Mouse (Mus musculus): Measurements from ENCODE around the gene Bloc1s4. TPM values are rescaled to one million over a fixed set of nuclear protein-coding genes. Genes with fewer than 3 reads are reported as not detected.

Bloc1s4 gene
- polyA plus RNA-seq, 1 experiment from 2014 or later: 31.5 TPM

- Histone ChIP-seq H3K4me2 (ENCODE audit: low read depth, severe bottlenecking) (no peak overlapping the region), H3K4me1 (ENCODE audit: control insufficient read depth, insufficient read depth, low read length) (no peaks in the 10 kb centered on the region), H3K27me3 (ENCODE audit: control insufficient read depth, insufficient read depth, low read length) (no peaks in the 10 kb centered on the region), H3K36me3 (ENCODE audit: control insufficient read depth, insufficient read depth, low read length) (no peaks in the 10 kb centered on the region), H3K4me3 (ENCODE audit: low read depth, low read length) (no peak overlapping the region), H3K9ac (ENCODE audit: low read length) (no peak overlapping the region), H3K9me3 (ENCODE audit: control insufficient read depth, low read length) (no peaks in the 10 kb centered on the region), H3K27ac (replicated peaks; ENCODE audit: low read depth, low read length) (no peak overlapping the region)
- no peak for DNase-seq (ENCODE audit: low spot score)
- ATAC-seq (ENCODE audit: insufficient number of reproducible peaks, low FRiP score, low TSS enrichment, low read depth): no peak
- 88% methylated on average over 3 of the region's 3 CpGs for WGBS
These were observed 28.8 kb downstream of the Bloc1s4 start for GRCm38 (mm10) chr5:36719601-36720000.

DNA sequence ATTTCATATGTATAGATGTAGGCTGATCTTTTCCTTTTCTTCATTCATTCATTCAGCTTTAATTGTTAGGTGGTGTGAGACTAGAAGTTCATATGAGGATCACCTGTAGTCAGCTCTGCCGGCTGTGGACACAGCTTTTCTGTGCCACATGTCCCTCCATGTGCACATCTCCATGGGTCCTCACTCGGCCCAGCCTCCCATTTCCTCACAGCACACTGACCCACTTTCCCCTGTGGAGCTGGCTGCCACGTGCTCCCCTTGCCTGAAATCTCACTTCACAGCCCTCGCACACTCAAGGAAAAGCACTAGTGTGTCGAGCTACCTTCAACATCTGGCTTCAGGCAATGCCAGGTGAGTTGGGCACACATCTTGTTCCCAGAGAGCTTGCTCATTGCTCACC, 29.3 kb downstream of the Bloc1s4 start:
- WGBS: 77% methylated on average over 5 of the region's 5 CpGs

GRCm38 (mm10) chr5:36717889-36718288, 30.6 kb downstream of the Bloc1s4 start:
- H3K9me3 ChIP-seq (ENCODE audit: control insufficient read depth, low read length): no peaks in the 10 kb centered on the region
- H3K4me1 ChIP-seq (ENCODE audit: control insufficient read depth, insufficient read depth, low read length): peaks cover 3% of the 10 kb centered on the region; the same call in 1 of the 2 replicates
- no peak overlapping the region for H3K9ac ChIP-seq (ENCODE audit: low read length)
- H3K36me3 ChIP-seq (ENCODE audit: control insufficient read depth, insufficient read depth, low read length): no peaks in the 10 kb centered on the region
- H3K27me3 ChIP-seq (ENCODE audit: control insufficient read depth, insufficient read depth, low read length): no peaks in the 10 kb centered on the region
- 72% methylated on average over 3 of the region's 3 CpGs for WGBS
- H3K27ac ChIP-seq (replicated peaks; ENCODE audit: low read depth, low read length): no peak overlapping the region
- H3K4me2 ChIP-seq (ENCODE audit: low read depth, severe bottlenecking): no peak overlapping the region
- no peak overlapping the region for H3K4me3 ChIP-seq (ENCODE audit: low read depth, low read length)
- ATAC-seq (ENCODE audit: insufficient number of reproducible peaks, low FRiP score, low TSS enrichment, low read depth) (no peak), DNase-seq (ENCODE audit: low spot score) (no peak)

More for the DNA sequence above, 29.3 kb downstream of the Bloc1s4 start:
- no peak for DNase-seq (ENCODE audit: low spot score)
- Histone ChIP-seq H3K9ac (ENCODE audit: low read length) (no peak overlapping the region), H3K9me3 (ENCODE audit: control insufficient read depth, low read length) (no peaks in the 10 kb centered on the region), H3K4me3 (ENCODE audit: low read depth, low read length) (no peak overlapping the region), H3K4me1 (ENCODE audit: control insufficient read depth, insufficient read depth, low read length) (no peaks in the 10 kb centered on the region), H3K27ac (replicated peaks; ENCODE audit: low read depth, low read length) (no peak overlapping the region), H3K4me2 (ENCODE audit: low read depth, severe bottlenecking) (no peak overlapping the region), H3K36me3 (ENCODE audit: control insufficient read depth, insufficient read depth, low read length) (no peaks in the 10 kb centered on the region), H3K27me3 (ENCODE audit: control insufficient read depth, insufficient read depth, low read length) (no peaks in the 10 kb centered on the region)
- no peak for ATAC-seq (ENCODE audit: insufficient number of reproducible peaks, low FRiP score, low TSS enrichment, low read depth)

DNA sequence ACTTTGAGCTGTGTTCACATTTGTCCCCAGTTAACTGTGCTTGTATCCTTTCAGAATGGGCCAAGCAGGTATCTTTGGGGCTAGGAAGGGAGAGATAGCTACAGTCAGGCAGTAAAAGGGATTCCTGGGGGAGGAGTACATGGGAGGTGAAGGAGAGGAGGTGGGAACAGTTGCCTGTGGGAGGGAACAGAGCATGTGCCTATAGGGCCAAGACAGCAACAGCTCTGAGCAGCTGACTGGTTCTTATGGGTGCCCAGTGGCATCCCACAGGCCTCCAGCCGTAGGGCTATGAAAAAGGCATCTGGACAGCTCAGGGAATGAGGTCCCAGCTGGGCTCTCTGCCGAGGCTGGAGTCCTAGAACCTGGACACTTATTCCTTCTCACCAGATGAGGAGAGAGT, 31.6 kb downstream of the Bloc1s4 start:
- H3K9me3 ChIP-seq (ENCODE audit: control insufficient read depth, low read length): no peaks in the 10 kb centered on the region
- DNase-seq (ENCODE audit: low spot score) (no peak), ATAC-seq (ENCODE audit: insufficient number of reproducible peaks, low FRiP score, low TSS enrichment, low read depth) (no peak)
- H3K36me3 ChIP-seq (ENCODE audit: control insufficient read depth, insufficient read depth, low read length): no peaks in the 10 kb centered on the region
- H3K9ac ChIP-seq (ENCODE audit: low read length): no peak overlapping the region
- H3K4me1 ChIP-seq (ENCODE audit: control insufficient read depth, insufficient read depth, low read length): peaks cover 8% of the 10 kb centered on the region; the same call in 1 of the 2 replicates
- no peak overlapping the region for H3K4me3 ChIP-seq (ENCODE audit: low read depth, low read length)
- no peaks in the 10 kb centered on the region; the same call in 1 of the 2 replicates for H3K27me3 ChIP-seq (ENCODE audit: control insufficient read depth, insufficient read depth, low read length)
- no peak overlapping the region for H3K27ac ChIP-seq (replicated peaks; ENCODE audit: low read depth, low read length)
- no peak overlapping the region for H3K4me2 ChIP-seq (ENCODE audit: low read depth, severe bottlenecking)
- WGBS: 59% methylated on average over 2 of the region's 2 CpGs

GRCm38 (mm10) chr5:36714832-36715231, 33.6 kb downstream of the Bloc1s4 start:
- ATAC-seq (ENCODE audit: insufficient number of reproducible peaks, low FRiP score, low TSS enrichment, low read depth) (no peak), DNase-seq (ENCODE audit: low spot score) (no peak)
- Histone ChIP-seq H3K27me3 (ENCODE audit: control insufficient read depth, insufficient read depth, low read length) (no peaks in the 10 kb centered on the region; the same call in 1 of the 2 replicates), H3K36me3 (ENCODE audit: control insufficient read depth, insufficient read depth, low read length) (no peaks in the 10 kb centered on the region), H3K4me3 (ENCODE audit: low read depth, low read length) (no peak overlapping the region), H3K9me3 (ENCODE audit: control insufficient read depth, low read length) (no peaks in the 10 kb centered on the region), H3K4me2 (ENCODE audit: low read depth, severe bottlenecking) (no peak overlapping the region), H3K9ac (ENCODE audit: low read length) (no peak overlapping the region), H3K4me1 (ENCODE audit: control insufficient read depth, insufficient read depth, low read length) (peaks cover 8% of the 10 kb centered on the region; the same call in 1 of the 2 replicates), H3K27ac (replicated peaks; ENCODE audit: low read depth, low read length) (no peak overlapping the region)
- WGBS: 76% methylated on average over 3 of the region's 3 CpGs

GRCm38 (mm10) chr5:36713693-36714092, 34.8 kb downstream of the Bloc1s4 start:
- no peak overlapping the region for H3K4me3 ChIP-seq (ENCODE audit: low read depth, low read length)
- 83% methylated on average over 6 of the region's 6 CpGs for WGBS
- H3K36me3 ChIP-seq (ENCODE audit: control insufficient read depth, insufficient read depth, low read length): no peaks in the 10 kb centered on the region
- no peak overlapping the region for H3K27ac ChIP-seq (replicated peaks; ENCODE audit: low read depth, low read length)
- H3K4me1 ChIP-seq (ENCODE audit: control insufficient read depth, insufficient read depth, low read length): peaks cover 8% of the 10 kb centered on the region; the same call in 1 of the 2 replicates
- H3K9ac ChIP-seq (ENCODE audit: low read length): no peak overlapping the region
- no peak overlapping the region for H3K4me2 ChIP-seq (ENCODE audit: low read depth, severe bottlenecking)
- no peaks in the 10 kb centered on the region; the same call in 1 of the 2 replicates for H3K27me3 ChIP-seq (ENCODE audit: control insufficient read depth, insufficient read depth, low read length)
- DNase-seq (ENCODE audit: low spot score): no peak
- ATAC-seq (ENCODE audit: insufficient number of reproducible peaks, low FRiP score, low TSS enrichment, low read depth): no peak
- no peaks in the 10 kb centered on the region for H3K9me3 ChIP-seq (ENCODE audit: control insufficient read depth, low read length)

DNA sequence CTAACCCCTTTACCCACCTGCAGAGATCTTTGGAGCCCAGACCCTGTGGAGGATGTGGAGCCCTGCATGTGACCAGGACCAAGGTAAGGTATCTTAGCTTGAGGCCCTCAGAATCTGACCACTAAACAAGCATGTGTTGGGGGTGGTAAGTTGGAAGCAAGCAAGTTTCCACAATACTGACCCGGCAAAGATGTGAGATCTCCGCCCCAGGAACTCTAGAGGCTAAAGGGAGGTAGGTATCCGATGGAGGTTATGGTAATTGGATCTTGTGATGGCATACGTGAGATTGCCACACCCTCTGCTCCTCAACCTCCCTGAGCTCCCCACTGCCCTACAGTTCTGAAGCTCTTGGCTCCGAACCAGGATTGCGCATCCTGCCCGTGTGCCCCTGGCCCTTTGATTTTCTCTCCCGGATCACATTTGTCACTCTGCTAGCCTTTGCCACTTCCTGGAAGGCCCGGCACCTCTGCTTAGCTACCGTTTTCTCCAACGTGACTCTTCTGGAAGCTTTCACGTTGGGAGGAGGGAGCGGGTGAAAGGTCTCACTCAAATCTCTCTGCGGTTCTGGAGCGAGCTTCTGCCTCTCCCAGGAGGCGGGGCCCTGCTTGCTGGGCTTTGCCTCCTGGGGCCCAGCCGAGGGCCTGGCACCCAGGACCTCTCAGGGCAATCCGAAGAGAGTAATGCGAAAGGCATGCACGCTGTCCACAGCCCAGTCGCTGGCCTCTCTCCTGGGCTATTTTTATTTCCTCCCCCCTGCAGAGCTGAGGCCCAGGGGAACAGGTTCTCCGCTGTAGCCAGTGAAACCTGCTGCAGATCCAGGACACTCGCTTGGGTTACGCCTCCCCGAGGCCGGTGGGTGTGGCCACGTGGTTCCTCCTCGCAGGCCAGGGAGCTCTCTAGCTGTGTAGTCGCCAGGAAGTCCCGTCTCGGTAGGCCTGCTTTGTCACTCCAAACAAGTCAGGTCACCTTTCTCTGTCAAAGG, 35.6 kb downstream of the Bloc1s4 start:
- DNase-seq (ENCODE audit: low spot score): peak; percentile 77
- peak overlapping the region; percentile 43; the same call in 1 of the 2 replicates for H3K9ac ChIP-seq (ENCODE audit: low read length)
- peak; percentile 77 for ATAC-seq (ENCODE audit: insufficient number of reproducible peaks, low FRiP score, low TSS enrichment, low read depth)
- H3K27me3 ChIP-seq (ENCODE audit: control insufficient read depth, insufficient read depth, low read length): no peaks in the 10 kb centered on the region; the same call in 1 of the 2 replicates
- no peaks in the 10 kb centered on the region for H3K36me3 ChIP-seq (ENCODE audit: control insufficient read depth, insufficient read depth, low read length)
- peaks cover 8% of the 10 kb centered on the region; the same call in 1 of the 2 replicates for H3K4me1 ChIP-seq (ENCODE audit: control insufficient read depth, insufficient read depth, low read length)
- H3K9me3 ChIP-seq (ENCODE audit: control insufficient read depth, low read length): no peaks in the 10 kb centered on the region
- no peak overlapping the region for H3K27ac ChIP-seq (replicated peaks; ENCODE audit: low read depth, low read length)
- H3K4me2 ChIP-seq (ENCODE audit: low read depth, severe bottlenecking): peak overlapping the region; percentile 46
- 6% methylated on average over 31 of the region's 31 CpGs for WGBS
- H3K4me3 ChIP-seq (ENCODE audit: low read depth, low read length): peak overlapping the region; percentile 22

- H3K4me1 ChIP-seq (ENCODE audit: control insufficient read depth, insufficient read depth, low read length): peaks cover 8% of the 10 kb centered on the region; the same call in 1 of the 2 replicates
- H3K4me2 ChIP-seq (ENCODE audit: low read depth, severe bottlenecking): no peak overlapping the region
- ATAC-seq (ENCODE audit: insufficient number of reproducible peaks, low FRiP score, low TSS enrichment, low read depth) (no peak), DNase-seq (ENCODE audit: low spot score) (no peak)
- 51% methylated on average over 5 of the region's 5 CpGs for WGBS
- H3K9me3 ChIP-seq (ENCODE audit: control insufficient read depth, low read length): no peaks in the 10 kb centered on the region
- no peaks in the 10 kb centered on the region; the same call in 1 of the 2 replicates for H3K27me3 ChIP-seq (ENCODE audit: control insufficient read depth, insufficient read depth, low read length)
- no peak overlapping the region for H3K4me3 ChIP-seq (ENCODE audit: low read depth, low read length)
- no peak overlapping the region for H3K9ac ChIP-seq (ENCODE audit: low read length)
- no peak overlapping the region for H3K27ac ChIP-seq (replicated peaks; ENCODE audit: low read depth, low read length)
- no peaks in the 10 kb centered on the region for H3K36me3 ChIP-seq (ENCODE audit: control insufficient read depth, insufficient read depth, low read length)
These were observed 36.6 kb downstream of the Bloc1s4 start for GRCm38 (mm10) chr5:36711863-36712262.

Data from limb, embryonic 11.5 days (tissue).